Mouse (Mus musculus): ENCODE results near the gene Pde4d.

The Pde4d gene

DNA sequence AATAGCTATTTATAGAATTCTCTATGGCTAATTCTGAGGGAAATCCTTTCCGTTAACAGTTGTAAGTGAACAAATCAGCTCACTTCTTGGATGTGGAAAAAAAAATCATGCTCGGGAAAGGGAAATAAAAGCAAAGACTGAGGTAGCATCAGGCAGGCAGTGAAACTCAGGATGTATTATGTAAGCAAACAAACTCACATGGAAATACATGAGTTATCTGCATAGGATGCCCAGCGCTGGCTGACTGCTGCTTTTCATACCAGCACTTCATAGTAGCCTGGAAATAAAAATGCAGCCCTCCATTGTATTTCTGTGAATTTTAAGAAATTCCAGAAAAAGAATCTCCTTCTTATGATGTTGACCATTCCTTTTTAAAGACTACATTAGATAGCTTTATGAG, 1237.2 kb downstream of the Pde4d start:
- no peak for DNase-seq (ENCODE audit: low spot score in 2 of 2)

- DNase-seq (ENCODE audit: low spot score in 2 of 2) = no peak
These were observed 1238.4 kb downstream of the Pde4d start for GRCm38 (mm10) chr13:109688195-109688594.

- DNase-seq (ENCODE audit: low spot score in 2 of 2) = no peak
These were observed 1239.4 kb downstream of the Pde4d start for GRCm38 (mm10) chr13:109689176-109689575.

DNA sequence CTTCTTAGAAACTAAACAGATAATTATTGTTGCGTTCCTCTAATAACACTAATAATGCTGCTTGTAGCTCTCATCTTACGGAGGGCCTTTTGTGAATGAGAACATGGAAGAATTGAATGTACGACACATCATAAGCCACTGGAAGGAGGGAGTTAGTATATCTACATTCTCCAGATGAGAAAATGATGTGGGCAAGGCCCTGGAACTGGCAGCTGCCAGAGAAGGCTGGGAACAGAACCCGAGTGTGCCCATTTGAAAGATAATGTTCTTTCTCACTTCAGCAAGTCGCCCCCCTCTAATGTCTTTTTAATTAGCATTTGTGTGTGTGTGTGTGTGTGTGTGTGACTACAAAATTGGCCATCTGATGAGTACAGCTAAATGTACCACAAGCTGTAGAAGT, 1240.8 kb downstream of the Pde4d start:
- no peak for DNase-seq (ENCODE audit: low spot score in 2 of 2)

DNA sequence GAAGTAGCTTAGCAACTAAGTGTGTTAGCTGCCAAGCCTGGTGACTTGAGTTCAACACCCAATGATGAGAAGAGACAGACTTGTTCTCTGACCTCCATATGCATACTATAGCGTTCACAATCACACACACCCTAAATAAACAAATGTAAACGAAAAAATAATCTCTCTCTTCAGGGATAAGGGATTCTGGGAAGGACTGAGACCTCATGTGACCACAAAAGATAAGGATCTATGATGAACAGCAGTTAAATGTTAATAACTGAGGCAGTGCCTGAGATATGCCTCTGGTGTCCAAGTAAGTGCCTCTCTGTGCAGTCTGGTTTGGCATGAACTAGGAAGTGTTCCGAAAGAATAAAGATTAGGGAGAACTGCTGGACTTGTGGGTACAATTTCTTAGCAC, 1243.1 kb downstream of the Pde4d start:
- DNase-seq (ENCODE audit: low spot score in 2 of 2) = no peak

DNA sequence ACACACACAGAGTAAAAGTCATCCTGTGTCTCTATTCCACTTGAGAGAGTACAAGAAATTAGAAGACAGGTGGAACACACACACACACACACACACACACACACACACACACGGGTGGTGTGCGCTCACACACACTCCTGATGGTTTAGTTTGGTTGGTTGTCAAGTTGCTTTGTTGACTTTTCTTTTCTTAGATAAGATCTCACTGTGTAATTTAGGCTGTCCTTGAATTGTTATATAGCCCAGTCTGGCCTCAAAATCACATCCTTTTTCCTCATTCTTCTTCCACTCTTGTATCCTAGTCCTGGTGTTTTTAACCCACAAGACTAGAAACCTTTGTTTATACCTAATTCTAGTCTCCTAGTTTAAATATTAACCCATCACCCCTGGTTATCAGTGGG, 1244.0 kb downstream of the Pde4d start:
- DNase-seq (ENCODE audit: low spot score in 2 of 2) = no peak

GRCm38 (mm10) chr13:109694293-109694692, 1244.5 kb downstream of the Pde4d start:
- no peak for DNase-seq (ENCODE audit: low spot score in 2 of 2)

- DNase-seq (ENCODE audit: low spot score in 2 of 2) = no peak
These were observed 1245.3 kb downstream of the Pde4d start for GRCm38 (mm10) chr13:109695098-109695497.

DNA sequence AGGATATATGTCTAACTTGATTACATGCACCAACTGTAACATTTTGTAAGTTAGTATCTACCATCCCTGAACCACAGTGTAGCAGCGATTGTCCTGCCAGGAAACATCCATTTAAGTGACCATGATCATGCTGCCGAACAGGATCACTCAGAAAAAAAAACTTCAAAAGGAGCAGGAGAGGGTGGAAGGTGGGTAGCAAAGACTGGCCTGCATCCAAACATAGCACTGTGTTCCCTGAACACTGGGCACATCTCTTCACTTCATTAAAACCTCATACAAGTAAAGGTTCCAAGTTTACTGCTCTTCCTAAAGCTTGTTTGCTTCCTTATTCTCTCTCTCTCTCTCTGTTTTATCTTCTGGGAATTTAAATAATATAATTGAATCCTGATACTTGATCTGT, 1256.4 kb downstream of the Pde4d start:
- DNase-seq (ENCODE audit: low spot score in 2 of 2) = no peak

GRCm38 (mm10) chr13:109706579-109706978, 1256.8 kb downstream of the Pde4d start:
- DNase-seq (ENCODE audit: low spot score in 2 of 2) = no peak

DNA sequence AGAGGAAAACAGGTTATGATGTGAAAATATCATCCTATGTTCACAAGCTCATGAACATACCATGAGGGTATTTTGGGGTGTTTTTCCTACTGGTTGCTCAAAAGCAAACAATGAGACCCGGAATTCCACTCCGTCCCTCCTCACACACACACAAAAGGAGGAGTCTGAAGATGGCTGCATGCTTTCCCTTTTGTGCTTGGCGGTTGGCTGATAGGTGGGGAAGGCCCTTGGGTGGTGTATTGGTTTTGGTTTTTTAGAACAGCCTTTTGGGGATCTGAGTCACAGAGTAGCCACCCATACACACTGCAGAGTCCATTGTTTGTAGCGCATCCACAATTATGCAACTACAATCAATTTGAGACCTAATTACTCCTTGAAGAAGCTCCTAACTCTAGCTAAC, 1257.4 kb downstream of the Pde4d start:
- DNase-seq (ENCODE audit: low spot score in 2 of 2) = no peak

- DNase-seq (ENCODE audit: low spot score in 2 of 2) = no peak
These were observed 1258.6 kb downstream of the Pde4d start for GRCm38 (mm10) chr13:109708326-109708725.

DNA sequence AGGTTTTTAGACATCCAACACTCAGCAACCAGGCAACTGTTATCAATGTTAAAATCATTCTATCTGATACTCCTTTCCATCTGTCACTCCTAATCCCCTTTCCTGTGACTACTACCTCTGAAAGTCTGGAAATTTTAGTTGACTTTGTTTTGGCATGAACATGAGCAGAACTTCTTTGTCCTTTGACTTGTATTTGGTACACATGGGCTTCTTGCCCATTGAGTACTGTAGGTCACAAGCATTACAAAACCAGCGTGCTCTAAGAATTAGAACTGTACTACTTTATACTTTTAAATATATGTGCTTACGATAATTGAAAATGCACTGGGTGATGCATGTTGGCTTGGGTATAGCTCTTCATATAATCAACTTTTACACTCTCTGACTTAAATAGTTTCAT, 1264.8 kb downstream of the Pde4d start:
- DNase-seq (ENCODE audit: low spot score in 2 of 2) = no peak

DNA sequence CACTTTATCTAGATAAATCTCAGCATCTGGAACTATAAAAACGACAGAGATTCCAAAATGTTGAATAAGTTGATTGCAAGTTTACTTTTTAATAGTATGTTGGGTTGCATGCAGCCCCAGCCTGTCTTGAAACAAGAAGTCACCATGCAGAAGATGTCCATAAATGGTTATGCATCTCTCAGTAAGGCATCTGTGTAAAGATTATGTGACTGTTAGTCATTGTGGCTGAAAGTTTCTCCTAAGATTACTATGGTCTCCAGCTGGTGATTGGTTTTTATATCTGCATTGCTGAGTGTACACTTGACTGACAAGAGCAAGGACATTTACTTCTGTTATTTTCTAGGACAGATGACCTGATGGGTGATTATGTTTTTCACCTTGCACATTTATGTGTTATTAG, 1265.6 kb downstream of the Pde4d start:
- no peak for DNase-seq (ENCODE audit: low spot score in 2 of 2)

DNA sequence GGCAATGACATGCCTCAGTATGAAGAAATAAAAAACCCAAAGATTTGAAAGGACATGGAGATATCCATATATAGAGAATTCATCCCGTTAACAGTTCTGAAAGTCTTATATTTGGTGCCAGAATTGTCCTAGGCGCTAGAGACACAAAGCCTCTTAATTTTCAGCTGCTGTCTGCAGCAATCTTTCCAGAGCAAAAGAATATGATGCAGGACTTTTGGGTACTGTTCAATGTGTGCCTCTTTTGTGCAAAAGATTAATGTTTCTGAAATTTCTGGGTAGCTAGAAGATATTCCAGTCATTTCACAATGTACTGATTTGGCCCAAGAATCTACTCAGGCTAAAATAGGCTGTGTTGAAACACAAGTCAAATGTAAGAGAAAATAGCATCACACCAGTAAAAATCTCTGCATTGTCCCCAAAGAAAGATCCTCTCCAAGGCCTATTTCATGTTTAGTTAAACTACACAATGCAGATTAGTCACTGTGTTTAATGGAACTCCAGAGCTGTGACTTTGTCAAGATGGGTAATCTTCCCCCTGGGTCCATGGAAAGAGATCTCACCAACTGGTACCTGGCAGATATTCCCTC, 1270.5 kb downstream of the Pde4d start:
- no peak for DNase-seq (ENCODE audit: low spot score in 2 of 2)

GRCm38 (mm10) chr13:109722237-109723119, 1272.7 kb downstream of the Pde4d start:
- DNase-seq (ENCODE audit: low spot score in 2 of 2) = no peak

- no peak for DNase-seq (ENCODE audit: low spot score in 2 of 2)
These were observed 1277.6 kb downstream of the Pde4d start for GRCm38 (mm10) chr13:109727346-109727745.

DNA sequence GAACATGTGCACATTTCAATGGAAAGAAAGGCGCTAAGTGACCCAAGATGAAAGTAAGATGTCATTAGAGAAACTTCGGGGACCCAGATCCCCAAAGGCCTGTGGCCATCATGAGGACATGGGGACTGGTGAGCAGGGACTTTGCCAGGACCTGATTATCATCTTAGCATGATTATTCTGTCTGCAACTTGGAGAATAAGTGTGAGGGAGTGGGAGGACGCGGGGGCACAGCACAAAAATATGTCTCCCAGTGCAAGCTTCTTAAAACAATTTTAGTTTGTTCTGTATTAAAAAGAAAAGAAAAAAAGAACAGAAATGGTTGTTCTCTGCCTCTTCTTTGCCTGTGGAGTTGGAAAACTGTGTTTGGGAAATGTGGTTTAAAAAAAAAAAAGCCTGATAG, 1279.9 kb downstream of the Pde4d start:
- DNase-seq (ENCODE audit: low spot score in 2 of 2) = peak; percentile 42 to 75

GRCm38 (mm10) chr13:109732655-109733376, 1283.1 kb downstream of the Pde4d start:
- DNase-seq (ENCODE audit: low spot score in 2 of 2) = no peak

- DNase-seq (ENCODE audit: low spot score in 2 of 2) = no peak
These were observed 1286.7 kb downstream of the Pde4d start for GRCm38 (mm10) chr13:109736290-109737078.

- peak in 1 of 2 experiments; percentile 24 for DNase-seq (ENCODE audit: low spot score in 2 of 2)
These were observed 1296.7 kb downstream of the Pde4d start for GRCm38 (mm10) chr13:109746492-109746891.

Data from right cerebral cortex, postnatal 36 days (tissue).